Mouse (Mus musculus) CD4-positive, CD25-positive, alpha-beta regulatory T cell, adult 4 months (primary cell): Measurements from ENCODE around the gene Tcfl5. TPM values are rescaled to one million over a fixed set of nuclear protein-coding genes. Genes with fewer than 3 reads are reported as not detected.

Experiments used
- ATAC-seq: one replicate; pipeline ENCODE4 v1.8.0; 2017
- polyA plus RNA-seq, 2 experiments: library from polyadenylated mRNA; unstranded; fragments of 100-300 nt; shearing (Covaris generic); gene quantifications; one replicate each; pipeline ENCODE4 v1.2.1; 2017

Tcfl5 gene
- polyA plus RNA-seq: under 1 TPM in 1 of 2 experiments, not detected in 1; 0.23 TPM

DNA sequence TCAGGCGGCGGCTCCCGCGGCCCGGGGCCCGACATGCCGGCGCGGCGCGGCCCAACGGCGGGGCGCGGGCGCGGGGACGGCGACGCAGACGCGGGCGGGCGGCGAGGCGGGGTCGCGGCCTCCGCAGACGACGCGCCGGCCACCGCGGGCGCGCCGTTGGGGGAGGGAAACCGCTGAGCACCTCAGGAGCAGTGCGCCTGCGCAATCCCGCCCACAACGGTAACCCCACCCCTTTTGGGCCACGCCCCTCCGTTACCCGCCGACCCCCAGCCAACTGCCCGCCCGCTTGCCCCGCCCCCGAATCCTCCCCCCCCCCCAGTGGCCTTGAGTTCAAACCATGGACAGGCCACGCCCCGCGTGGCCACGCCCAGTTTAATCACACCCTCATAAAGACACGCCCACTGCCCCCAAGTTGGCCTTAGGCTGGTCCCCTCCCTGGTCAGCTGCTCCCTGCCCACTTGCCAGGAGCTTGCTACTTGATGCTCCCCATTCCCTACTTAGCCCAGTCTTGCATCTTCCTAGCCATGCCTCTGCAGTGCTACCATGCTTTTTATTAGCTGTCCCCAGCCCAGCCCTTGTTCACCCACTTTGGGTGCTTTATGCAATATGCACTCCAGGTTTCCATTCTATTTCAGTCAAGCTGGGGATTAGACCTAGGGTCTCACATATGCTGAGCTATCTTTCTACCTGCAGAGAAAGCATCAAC, at the start of gene Tcfl5:
TSS of gene Tcfl5 (minus strand) at position 154 of the 706 bp plus-strand sequence.
- ATAC-seq: no peak

- ATAC-seq: no peak
Observed at GRCm38 (mm10) chr2:180689841-180690240, 47.3 kb upstream of the Tcfl5 start.

DNA sequence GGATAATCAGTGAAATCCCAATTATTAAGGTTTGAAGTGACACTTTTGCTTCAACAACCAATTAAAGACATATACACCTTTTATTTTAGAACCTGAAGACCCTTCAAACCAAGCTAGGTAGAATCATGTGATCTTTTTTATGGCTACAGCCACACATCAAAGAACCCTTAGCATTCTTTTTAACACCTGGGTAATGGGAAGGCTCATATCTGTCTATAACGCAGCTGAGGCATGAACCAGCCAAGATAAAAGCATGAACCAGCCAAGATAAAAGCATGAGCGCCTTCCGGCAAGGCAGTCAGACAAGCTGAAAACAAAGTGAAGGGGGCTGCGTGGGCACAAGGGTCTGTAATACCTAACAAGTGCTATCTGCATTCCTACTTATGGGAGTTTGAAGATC, 41.5 kb upstream of the Tcfl5 start:
- ATAC-seq: no peak

DNA sequence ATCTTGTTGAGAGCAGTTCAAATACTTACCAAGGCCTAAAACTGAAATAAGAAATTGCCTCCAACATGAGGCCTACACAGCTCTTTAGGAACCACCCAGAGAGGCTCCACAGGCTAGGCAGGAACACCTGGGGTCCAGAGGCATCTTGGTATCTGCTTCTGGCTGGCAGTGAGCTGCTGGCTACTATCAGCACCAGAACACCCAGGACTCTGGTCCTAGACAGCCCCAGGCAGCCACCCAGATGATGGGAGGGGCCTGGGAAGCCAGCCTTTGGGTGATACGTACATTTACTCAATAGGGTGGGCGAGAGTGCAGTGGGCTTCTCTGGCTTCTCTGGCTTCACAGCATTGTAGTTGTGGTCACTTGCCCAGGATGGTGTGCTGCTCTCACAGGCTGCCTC, 41.0 kb upstream of the Tcfl5 start:
- no peak for ATAC-seq

DNA sequence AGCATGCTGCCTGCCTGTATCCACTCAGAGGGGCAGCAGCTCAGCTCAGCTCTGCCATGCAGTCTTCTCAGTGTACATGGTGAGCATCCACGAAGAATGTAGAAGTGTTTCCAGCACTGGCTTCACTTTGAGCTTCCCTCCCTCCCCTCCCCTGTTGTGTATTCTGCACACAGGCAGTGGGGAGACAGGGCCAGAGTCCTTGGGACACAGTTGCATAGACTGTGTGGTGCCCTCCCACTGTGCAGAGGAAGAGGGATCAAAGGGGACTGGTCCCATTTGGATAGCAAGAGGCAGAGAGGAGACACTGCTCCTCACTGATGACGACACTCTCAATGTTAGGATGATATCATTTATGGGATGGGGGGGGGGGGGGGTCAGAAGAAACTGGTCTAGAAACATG, 38.7 kb upstream of the Tcfl5 start:
- no peak for ATAC-seq

DNA sequence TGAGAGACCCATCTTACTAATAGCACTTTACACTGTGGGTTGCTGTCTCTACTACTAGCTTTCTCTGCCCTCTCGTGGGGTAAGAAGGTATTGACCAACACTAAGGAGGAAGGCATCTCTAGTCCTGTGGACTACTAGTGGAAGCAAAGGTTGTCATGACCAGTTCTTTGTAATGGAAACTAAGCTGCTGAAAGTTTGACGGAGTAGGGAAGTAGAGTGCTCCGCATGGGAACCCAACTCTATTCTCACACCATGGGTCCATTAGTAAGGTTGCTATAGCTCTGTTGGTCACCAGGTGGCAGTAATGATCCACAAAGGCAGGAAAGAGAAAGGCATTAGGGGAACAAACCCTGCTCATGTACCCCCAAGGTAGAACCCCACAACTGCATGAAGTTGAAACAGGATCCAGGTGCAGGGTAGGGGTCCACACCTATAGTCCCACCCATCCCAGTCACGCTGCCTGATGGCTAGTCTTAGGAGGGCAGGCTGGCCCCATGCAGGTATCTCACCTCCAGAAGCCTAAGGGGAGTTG, 36.2 kb upstream of the Tcfl5 start:
- peak; percentile 83 for ATAC-seq

GRCm38 (mm10) chr2:180676706-180677105, 34.2 kb upstream of the Tcfl5 start:
- no peak for ATAC-seq

- no peak for ATAC-seq
Observed at GRCm38 (mm10) chr2:180662008-180662407, 19.5 kb upstream of the Tcfl5 start.

DNA sequence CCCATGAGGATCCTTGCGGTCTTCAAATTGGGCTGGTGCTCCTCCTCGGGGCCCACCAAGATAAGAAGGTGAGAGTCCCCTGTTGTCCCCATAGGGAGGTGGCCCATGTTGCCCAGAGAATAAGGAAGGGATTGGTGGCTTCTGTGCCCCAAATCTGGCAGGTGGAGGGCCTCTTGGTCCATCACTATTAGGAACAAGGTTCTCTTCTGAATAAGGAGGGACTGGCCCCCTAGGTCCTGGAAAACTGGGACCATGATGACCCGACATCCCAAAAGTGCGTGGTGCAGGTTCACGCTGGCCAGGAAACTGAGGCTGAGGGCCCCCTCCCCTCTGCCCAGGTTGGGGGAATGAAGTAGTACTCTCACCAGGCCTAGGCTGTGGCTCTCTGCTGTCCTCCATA, 18.0 kb upstream of the Tcfl5 start:
- no peak for ATAC-seq

GRCm38 (mm10) chr2:180659353-180660150, 17.0 kb upstream of the Tcfl5 start:
- ATAC-seq: no peak

GRCm38 (mm10) chr2:180658381-180658780, 15.9 kb upstream of the Tcfl5 start:
- ATAC-seq: no peak

- peak; percentile 82 for ATAC-seq
Observed at GRCm38 (mm10) chr2:180657394-180658013, 15.0 kb upstream of the Tcfl5 start.

DNA sequence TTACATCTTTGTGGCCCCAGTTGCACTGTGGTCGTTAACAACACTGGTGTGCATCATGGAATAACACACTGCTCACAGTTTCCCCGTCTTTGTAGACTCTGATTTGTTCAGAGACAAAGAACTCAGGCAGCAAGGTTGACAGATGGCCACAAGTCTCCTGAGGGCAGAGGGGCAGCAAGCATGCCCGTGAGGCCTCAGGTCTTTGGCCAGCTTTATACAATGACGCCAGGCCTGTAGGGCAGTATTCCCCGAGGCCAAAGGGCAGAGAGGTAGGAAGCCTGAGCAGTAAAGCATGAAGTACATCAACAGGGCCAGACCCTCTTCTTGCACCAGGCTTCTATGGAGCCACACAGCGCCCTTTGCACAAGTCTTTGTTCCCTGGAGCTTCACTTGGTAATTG, 12.6 kb upstream of the Tcfl5 start:
- ATAC-seq: no peak

GRCm38 (mm10) chr2:180654666-180655065, 12.2 kb upstream of the Tcfl5 start:
- no peak for ATAC-seq

DNA sequence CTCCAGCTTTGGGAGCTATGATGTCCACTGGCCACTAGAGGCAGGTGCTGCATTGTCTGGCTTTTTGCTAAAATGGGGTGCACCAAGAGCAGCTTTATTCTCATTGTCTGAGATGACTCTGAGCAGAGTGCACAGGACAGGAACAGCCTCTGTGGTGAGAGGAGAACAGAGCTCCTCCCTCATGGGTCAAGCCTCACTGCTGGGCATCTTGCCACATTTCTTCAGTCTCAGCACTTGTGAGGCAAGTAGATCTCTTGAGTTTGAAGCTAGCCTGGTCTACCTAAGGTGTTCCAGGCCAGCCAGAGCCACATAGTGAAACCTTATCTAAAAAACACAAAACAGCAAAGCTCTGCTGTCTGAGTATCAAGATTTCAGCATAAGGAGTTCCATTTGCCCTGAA, 4.3 kb upstream of the Tcfl5 start:
- no peak for ATAC-seq

GRCm38 (mm10) chr2:180643626-180644025, 1.1 kb upstream of the Tcfl5 start:
- ATAC-seq: no peak

GRCm38 (mm10) chr2:180641576-180642554, 643 bp downstream of the Tcfl5 start:
- no peak for ATAC-seq

DNA sequence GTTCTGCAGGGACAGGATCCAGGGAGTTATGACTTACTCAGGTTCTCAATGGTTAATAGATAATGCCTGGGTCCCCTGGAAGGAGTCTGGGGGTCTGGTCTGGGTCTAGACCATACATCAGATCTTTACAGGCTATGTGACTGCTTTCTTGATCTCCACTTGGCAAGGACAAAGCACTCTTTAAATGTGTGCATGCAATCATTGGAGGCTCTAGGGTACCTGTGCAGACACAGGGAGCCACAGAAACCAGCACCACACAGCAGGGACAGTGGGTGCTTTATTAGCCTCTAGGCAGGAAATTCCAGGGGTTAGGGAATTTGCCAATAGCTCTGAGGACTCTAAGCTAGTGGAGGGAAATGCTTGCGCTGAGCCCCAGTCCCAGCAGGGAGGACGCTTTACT, 30.6 kb downstream of the Tcfl5 start:
- no peak for ATAC-seq

GRCm38 (mm10) chr2:180610283-180610682, 32.2 kb downstream of the Tcfl5 start:
- ATAC-seq: no peak

- no peak for ATAC-seq
Observed at GRCm38 (mm10) chr2:180604781-180605180, 37.7 kb downstream of the Tcfl5 start.

DNA sequence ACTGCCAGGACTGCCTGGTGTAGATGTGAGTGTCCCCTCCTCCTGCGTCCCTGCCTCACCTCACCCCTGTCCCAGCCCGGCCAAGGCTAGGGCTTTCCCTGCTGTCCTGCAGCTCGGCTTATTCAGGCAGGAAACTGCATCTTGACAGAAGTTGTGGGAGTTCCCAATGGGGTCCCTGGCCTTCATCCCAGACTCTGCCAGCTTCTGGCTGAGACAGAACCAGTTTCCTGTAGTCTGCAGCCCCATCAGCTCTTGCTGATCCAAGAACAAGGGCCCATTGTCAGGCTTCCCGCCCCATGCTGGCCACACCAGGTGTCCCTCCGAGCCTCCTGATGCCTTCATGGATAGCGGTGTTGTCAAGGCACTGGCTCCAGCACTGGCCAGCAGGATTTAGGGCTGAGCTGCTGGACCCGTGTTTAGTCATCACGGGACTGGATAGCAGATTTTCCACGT, 41.9 kb downstream of the Tcfl5 start:
- no peak for ATAC-seq

- ATAC-seq: no peak
Observed at GRCm38 (mm10) chr2:180598157-180598705, 44.3 kb downstream of the Tcfl5 start.
